Mouse (Mus musculus): ENCODE data around the gene Tnip2.

DNA sequence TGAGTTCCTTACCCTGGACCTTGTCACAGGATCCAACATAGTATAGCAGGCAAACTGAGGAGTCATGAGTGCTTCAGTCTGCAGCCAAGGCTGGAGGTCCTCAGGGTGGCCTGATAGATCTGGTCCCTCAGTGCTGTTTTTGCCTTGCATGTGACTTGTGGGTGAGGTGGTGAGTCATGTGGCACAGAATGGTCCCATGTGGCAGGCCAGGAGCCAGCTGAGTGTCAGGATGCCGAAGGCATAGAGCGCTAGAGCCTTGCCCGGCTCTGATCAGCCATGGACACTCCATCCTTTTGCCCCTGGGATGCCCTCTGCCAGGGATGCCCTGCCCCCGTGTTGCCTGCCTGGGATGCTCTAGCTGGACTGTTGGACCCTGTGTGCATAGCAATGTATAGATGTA lies 38.0 kb upstream of the Tnip2 start:
- TF ChIP-seq EP300 (IDR thresholded peaks at IDR 0.05; ENCODE audit: low read length), result no peak
- no peak for TF ChIP-seq KAT2A (IDR thresholded peaks at IDR 0.05; ENCODE audit: insufficient replicate concordance, low read length)

Measured in CH12.LX (cell line).